Mouse (Mus musculus) stomach, embryonic 16.5 days (tissue): ENCODE data around the gene Lrrc17. TPM values are rescaled to one million over a fixed set of nuclear protein-coding genes. Genes with fewer than 3 reads are reported as not detected.

Experiments used
- ATAC-seq: fragments of 200-750 bp; cut with Nextera tagmentation; 2 replicates; pipeline ENCODE4 v1.8.0; 2017; ENCODE audit warnings: moderate number of reproducible peaks, moderate TSS enrichment; ENCODE audit not compliant: insufficient read depth, low FRiP score
- H3K27ac ChIP-seq: fragments of 300-500 bp; sonication (generic); 2 replicates; pipeline ENCODE4 v1.5.1; 2014; ENCODE audit warnings: low read length
- H3K27me3 ChIP-seq: fragments of 300-500 bp; sonication (generic); 2 replicates; pipeline ENCODE4 v1.6.1; 2014; ENCODE audit warnings: low read length, control low read depth, mixed read lengths; ENCODE audit not compliant: control insufficient read depth, insufficient read depth
- H3K36me3 ChIP-seq: fragments of 300-500 bp; sonication (generic); 2 replicates; pipeline ENCODE4 v1.6.1; 2014; ENCODE audit warnings: low read length; ENCODE audit not compliant: control insufficient read depth, insufficient read depth
- H3K4me1 ChIP-seq: fragments of 300-500 bp; sonication (generic); 2 replicates; pipeline ENCODE4 v1.6.1; 2014; ENCODE audit warnings: low read length, control low read depth, mixed read lengths; ENCODE audit not compliant: control insufficient read depth, insufficient read depth
- H3K4me2 ChIP-seq: fragments of 300-500 bp; sonication (generic); 2 replicates; pipeline ENCODE4 v1.6.1; 2014; ENCODE audit warnings: low read depth, low read length, mixed read lengths
- H3K4me3 ChIP-seq: fragments of 300-500 bp; sonication (generic); replicated peaks from 2 replicates; pipeline ENCODE4 v1.5.1; 2014; ENCODE audit warnings: mild to moderate bottlenecking, low read length
- H3K9ac ChIP-seq: fragments of 300-500 bp; sonication (generic); 2 replicates; pipeline ENCODE4 v1.6.1; 2014; ENCODE audit warnings: low read length
- H3K9me3 ChIP-seq: fragments of 300-500 bp; sonication (generic); replicated peaks from 2 replicates; pipeline ENCODE4 v1.6.1; 2016; ENCODE audit warnings: low read length, control low read depth; ENCODE audit not compliant: control insufficient read depth
- WGBS: fragments of 180-500 bp; shearing (Covaris S2); extraction: QIAGEN DNeasy Blood & Tissue Kit; methylation state at CpG from one replicate; pipeline ENCODE4 v1.1.7; 2014; 5-methylcytosine and 5-hydroxymethylcytosine counted together
- polyA plus RNA-seq: library from polyadenylated mRNA; unstranded; fragments of >200 nt; fragmentation: Nextera tagmentation; extraction: Ambion mirVana; gene quantifications from 2 replicates; pipeline ENCODE4 v1.2.1, GENCODE M21; 2015

Lrrc17 gene
- polyA plus RNA-seq, 1 experiment from 2014 or later: 74.7 TPM

DNA sequence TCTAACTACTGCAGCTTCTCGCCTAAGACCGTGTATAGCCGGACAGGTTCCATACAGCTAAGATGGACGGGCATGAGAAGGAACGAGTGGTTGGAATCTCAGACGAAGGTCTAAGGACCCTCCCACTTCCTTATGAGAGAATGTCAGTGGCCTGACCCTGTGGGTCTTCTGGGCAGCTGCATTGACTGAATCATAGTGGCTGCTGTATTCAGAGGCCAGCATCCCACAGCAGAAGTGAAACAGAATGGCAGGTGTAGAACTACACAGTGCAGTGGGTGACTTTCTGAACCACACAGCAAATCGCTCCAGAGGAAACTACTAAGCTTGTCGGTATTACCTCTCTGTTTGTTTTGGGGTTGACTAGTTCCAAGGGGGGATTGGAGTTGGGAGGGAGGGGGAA lies 38.2 kb upstream of the Lrrc17 start:
- ATAC-seq: no peak
- 73% methylated on average over 8 of the region's 8 CpGs for WGBS
- no peak overlapping the region for H3K4me2 ChIP-seq
- H3K36me3 ChIP-seq: no peaks in the 10 kb centered on the region
- H3K4me1 ChIP-seq: peaks cover 11% of the 10 kb centered on the region
- no peaks in the 10 kb centered on the region for H3K9me3 ChIP-seq
- no peak overlapping the region for H3K9ac ChIP-seq
- no peaks in the 10 kb centered on the region for H3K27me3 ChIP-seq
- no peak overlapping the region for H3K27ac ChIP-seq
- H3K4me3 ChIP-seq: no peak overlapping the region

- 55% methylated on average over 1 of the region's 1 CpGs for WGBS
- no peaks in the 10 kb centered on the region for H3K4me1 ChIP-seq
- H3K9me3 ChIP-seq: no peaks in the 10 kb centered on the region
- H3K9ac ChIP-seq: no peak overlapping the region
- no peaks in the 10 kb centered on the region for H3K36me3 ChIP-seq
- H3K27ac ChIP-seq: no peak overlapping the region
- H3K4me2 ChIP-seq: no peak overlapping the region
- ATAC-seq: no peak
- no peak overlapping the region for H3K4me3 ChIP-seq
- H3K27me3 ChIP-seq: no peaks in the 10 kb centered on the region
Observed at GRCm38 (mm10) chr5:21506887-21507286, 36.5 kb upstream of the Lrrc17 start.

- ATAC-seq: no peak
- H3K9ac ChIP-seq: no peak overlapping the region
- peaks cover 10% of the 10 kb centered on the region; the same call in 1 of the 2 replicates for H3K4me1 ChIP-seq
- WGBS: 69% methylated on average over 4 of the region's 4 CpGs
- no peak overlapping the region for H3K4me3 ChIP-seq
- no peaks in the 10 kb centered on the region for H3K36me3 ChIP-seq
- no peaks in the 10 kb centered on the region for H3K9me3 ChIP-seq
- H3K27me3 ChIP-seq: no peaks in the 10 kb centered on the region
- H3K27ac ChIP-seq: no peak overlapping the region
- H3K4me2 ChIP-seq: no peak overlapping the region
Observed at GRCm38 (mm10) chr5:21509801-21510200, 33.6 kb upstream of the Lrrc17 start.

GRCm38 (mm10) chr5:21513363-21513762 lies 30.0 kb upstream of the Lrrc17 start:
- Histone ChIP-seq H3K4me1 (peaks cover 10% of the 10 kb centered on the region; the same call in 1 of the 2 replicates), H3K36me3 (no peaks in the 10 kb centered on the region), H3K9ac (no peak overlapping the region), H3K27ac (no peak overlapping the region; the same call in 1 of the 2 replicates), H3K9me3 (no peaks in the 10 kb centered on the region), H3K27me3 (no peaks in the 10 kb centered on the region), H3K4me3 (no peak overlapping the region), H3K4me2 (no peak overlapping the region)
- WGBS: 38% methylated on average over 10 of the region's 10 CpGs
- ATAC-seq: peak; percentile 56; the same call in 1 of the 2 replicates

GRCm38 (mm10) chr5:21517562-21517961 lies 25.8 kb upstream of the Lrrc17 start:
- Histone ChIP-seq H3K9me3 (no peaks in the 10 kb centered on the region), H3K36me3 (no peaks in the 10 kb centered on the region), H3K9ac (no peak overlapping the region), H3K4me3 (no peak overlapping the region), H3K4me2 (no peak overlapping the region), H3K27ac (no peak overlapping the region), H3K27me3 (no peaks in the 10 kb centered on the region), H3K4me1 (peaks cover 10% of the 10 kb centered on the region; the same call in 1 of the 2 replicates)
- ATAC-seq: no peak
- 95% methylated on average over 2 of the region's 2 CpGs for WGBS

DNA sequence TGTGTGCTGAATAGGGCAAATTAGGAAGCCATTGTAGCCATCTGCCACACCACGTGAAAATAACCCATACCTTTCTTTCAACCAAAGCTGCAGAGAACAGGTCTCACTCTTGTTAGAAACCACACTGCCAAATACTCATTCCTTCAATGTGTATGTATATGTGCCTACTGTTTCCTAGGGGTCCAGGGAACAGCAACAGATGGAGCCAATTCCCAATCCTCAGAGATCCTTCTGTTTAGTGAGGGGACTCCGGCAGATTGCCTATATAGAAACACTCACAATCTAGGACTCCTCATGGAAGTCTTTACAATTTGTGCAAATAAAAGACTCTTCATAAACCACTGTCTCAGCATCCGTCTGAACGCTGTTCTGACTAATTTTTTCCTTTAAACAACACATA lies 25.2 kb upstream of the Lrrc17 start:
- Histone ChIP-seq H3K36me3 (no peaks in the 10 kb centered on the region), H3K4me1 (peaks cover 8% of the 10 kb centered on the region; the same call in 1 of the 2 replicates), H3K27ac (no peak overlapping the region), H3K9ac (no peak overlapping the region), H3K9me3 (no peaks in the 10 kb centered on the region), H3K4me3 (no peak overlapping the region), H3K4me2 (no peak overlapping the region), H3K27me3 (no peaks in the 10 kb centered on the region)
- WGBS: 71% methylated on average over 4 of the region's 4 CpGs
- no peak for ATAC-seq

- H3K4me3 ChIP-seq: no peak overlapping the region
- no peak overlapping the region for H3K4me2 ChIP-seq
- H3K27me3 ChIP-seq: no peaks in the 10 kb centered on the region
- no peak for ATAC-seq
- H3K27ac ChIP-seq: no peak overlapping the region
- no peak overlapping the region for H3K9ac ChIP-seq
- no peaks in the 10 kb centered on the region for H3K36me3 ChIP-seq
- no peaks in the 10 kb centered on the region for H3K4me1 ChIP-seq
- no peaks in the 10 kb centered on the region for H3K9me3 ChIP-seq
- WGBS: 81% methylated on average over 3 of the region's 3 CpGs
Observed at GRCm38 (mm10) chr5:21519166-21519565, 24.2 kb upstream of the Lrrc17 start.

DNA sequence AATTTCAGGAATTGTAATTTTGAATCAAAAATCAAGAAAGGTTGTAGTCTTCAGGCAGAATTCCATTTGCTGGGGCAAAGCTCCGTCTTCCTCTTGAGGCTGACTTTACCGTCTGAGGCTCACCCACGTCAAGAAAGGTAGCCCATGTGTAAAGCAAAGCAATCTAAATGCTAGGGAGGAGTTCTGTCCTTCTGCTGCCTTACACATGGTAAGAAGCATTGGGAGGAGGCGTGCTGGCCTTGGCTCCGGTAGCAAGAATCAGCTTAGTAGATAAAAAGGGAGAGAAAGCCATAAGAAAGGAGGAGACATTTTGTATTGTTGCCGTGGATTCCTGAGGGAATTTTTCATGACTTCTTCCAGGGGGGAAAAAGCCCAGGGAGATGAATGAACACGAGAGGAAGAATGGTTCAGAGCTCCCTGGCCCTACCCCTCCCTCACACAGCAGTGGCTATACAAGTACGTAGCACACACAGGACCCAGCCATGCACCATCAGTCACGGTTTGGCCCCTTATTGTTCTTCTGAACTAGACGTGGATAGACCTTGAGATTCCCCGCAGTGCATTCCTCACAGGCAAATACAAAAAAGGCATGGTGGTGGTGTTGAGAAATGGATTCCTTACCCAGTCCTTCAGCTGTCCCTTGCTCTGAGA lies 16.4 kb upstream of the Lrrc17 start:
- H3K4me1 ChIP-seq: no peaks in the 10 kb centered on the region; the same call in 1 of the 2 replicates
- H3K4me2 ChIP-seq: no peak overlapping the region
- WGBS: 63% methylated on average over 11 of the region's 11 CpGs
- no peak overlapping the region for H3K4me3 ChIP-seq
- no peaks in the 10 kb centered on the region for H3K9me3 ChIP-seq
- ATAC-seq: no peak
- no peak overlapping the region for H3K9ac ChIP-seq
- no peaks in the 10 kb centered on the region for H3K36me3 ChIP-seq
- H3K27me3 ChIP-seq: no peaks in the 10 kb centered on the region
- H3K27ac ChIP-seq: peak overlapping the region; percentile 93

DNA sequence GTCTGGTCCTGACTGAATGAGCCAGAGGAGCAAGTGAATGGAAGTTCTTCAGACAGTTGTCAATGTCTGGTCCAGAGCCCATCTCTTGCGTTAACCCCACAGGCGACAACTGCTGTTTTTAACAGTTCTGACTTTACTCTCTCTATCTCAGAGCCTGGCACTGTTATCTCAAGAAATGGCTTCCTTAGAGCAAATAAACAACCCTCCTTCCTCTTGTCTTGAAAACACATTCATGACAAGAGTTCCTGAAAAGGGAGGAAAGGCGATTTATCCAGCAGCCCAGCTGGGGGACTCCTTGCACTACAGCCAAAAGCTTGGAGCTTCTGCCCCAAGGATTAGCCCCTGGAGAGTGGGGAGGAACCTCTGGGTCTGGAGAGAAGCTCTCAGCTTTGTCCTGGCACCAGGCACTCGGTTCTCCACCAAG lies 15.9 kb upstream of the Lrrc17 start:
- H3K4me2 ChIP-seq: no peak overlapping the region
- H3K9ac ChIP-seq: no peak overlapping the region
- no peaks in the 10 kb centered on the region for H3K36me3 ChIP-seq
- 43% methylated on average over 4 of the region's 4 CpGs for WGBS
- peak overlapping the region; percentile 93 for H3K27ac ChIP-seq
- no peak overlapping the region for H3K4me3 ChIP-seq
- no peaks in the 10 kb centered on the region; the same call in 1 of the 2 replicates for H3K4me1 ChIP-seq
- H3K27me3 ChIP-seq: no peaks in the 10 kb centered on the region
- H3K9me3 ChIP-seq: no peaks in the 10 kb centered on the region
- ATAC-seq: peak; percentile 73
